Mouse (Mus musculus) ES-E14 (cell line): Measurements from ENCODE around the gene F12.

Source experiments
- CHD2 ChIP-seq: IDR thresholded peaks from 2 replicates; pipeline ENCODE4 v1.6.1; 2014; ENCODE audit warnings: mild to moderate bottlenecking, low read depth, low read length, inconsistent platforms
- HCFC1 ChIP-seq: IDR thresholded peaks from 2 replicates; pipeline ENCODE4 v1.6.1; 2012; ENCODE audit warnings: low read length, inconsistent platforms, borderline replicate concordance; ENCODE audit not compliant: insufficient read depth
- MAFK ChIP-seq: IDR thresholded peaks from 2 replicates; pipeline ENCODE4 v1.6.1; 2014; ENCODE audit warnings: mild to moderate bottlenecking, low read depth, low read length, inconsistent platforms; ENCODE audit not compliant: insufficient read depth
- ZC3H11A ChIP-seq: IDR thresholded peaks from 2 replicates; pipeline ENCODE4 v1.6.1; 2012; ENCODE audit warnings: low read depth, mild to moderate bottlenecking, inconsistent platforms, low read length, borderline replicate concordance

DNA sequence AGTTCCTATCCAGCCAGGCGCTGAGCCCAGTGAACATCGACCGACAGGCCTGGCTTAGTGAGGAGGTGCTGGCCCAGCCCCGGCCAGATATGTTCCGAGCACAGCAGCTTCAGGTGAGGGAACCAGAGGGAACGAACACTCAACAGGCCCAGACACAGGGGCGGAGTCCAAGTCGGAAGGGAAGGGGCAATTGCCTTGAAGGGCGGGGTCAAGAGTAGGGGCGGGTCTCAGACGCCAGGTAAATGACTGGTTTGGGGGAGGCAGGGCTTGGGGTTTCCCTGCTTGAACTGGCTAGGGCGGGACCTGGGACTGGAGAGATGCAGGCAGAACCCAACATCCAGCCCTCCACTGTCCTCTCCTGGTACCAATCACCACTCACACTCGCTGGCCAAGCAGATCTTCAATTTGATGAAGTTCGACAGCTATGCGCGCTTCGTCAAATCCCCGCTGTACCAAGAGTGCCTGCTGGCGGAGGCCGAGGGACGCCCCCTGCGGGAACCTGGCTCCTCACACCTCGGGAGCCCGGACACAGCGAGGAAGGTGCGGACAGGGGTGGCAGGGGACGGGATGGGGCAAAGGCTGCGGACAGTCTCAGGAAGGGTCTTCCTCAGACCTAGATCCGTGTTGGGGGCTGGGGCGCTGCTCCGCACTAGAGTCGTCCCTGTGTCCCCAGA lies 47.5 kb downstream of the F12 start:
- no peak for TF ChIP-seq MAFK
- no peak for TF ChIP-seq HCFC1
- no peak for TF ChIP-seq ZC3H11A
- TF ChIP-seq CHD2, result no peak
